Comparison of ENCODE assay signal across 8 mouse cellular contexts in the genomic region with DNA sequence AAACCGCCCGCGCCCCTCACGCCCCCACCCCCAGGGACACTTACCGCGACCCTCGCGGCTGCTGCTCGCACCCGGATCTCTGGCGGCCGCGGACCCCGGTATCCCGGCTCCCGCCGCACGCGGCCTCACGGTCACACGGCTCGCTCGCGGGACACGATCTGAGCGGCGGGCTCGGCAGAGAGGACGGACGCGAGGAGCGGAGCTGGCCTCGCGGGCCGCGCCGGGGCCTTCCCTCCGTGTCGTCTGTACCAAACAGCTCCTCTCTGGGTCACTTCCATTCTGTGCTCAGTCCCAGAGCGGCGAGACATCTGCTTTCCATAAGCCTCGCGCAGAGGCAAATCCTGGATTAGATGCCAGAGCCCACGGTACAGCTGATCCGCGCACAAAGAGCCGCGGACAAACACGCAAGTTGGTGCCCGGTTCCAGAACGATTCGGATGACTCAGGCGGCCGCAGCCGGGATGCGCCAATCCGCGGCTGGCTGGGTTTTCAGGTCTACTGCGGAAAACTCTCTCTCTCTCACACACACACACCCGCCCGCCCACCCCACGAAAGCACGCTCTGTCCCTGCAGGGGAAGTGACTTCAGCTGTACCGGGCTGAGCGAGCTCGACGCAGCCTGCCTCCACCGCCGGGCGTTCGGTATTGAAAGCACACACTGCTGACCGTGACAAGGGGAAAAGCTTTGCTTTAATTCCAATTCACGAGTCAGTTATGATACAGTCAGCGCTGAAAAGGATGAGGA. TPM values are rescaled to one million over a fixed set of nuclear protein-coding genes. Genes with fewer than 3 reads are reported as not detected.
DNase-seq lines count a peak whose midpoint lies in the region; ATAC-seq lines count a peak whose summit lies in the region.

No protein-coding gene starts in this region.

- H3K36me3 ChIP-seq in hindbrain, embryonic 12.5 days: no peaks in the 10 kb centered on the region

- under 1% methylated on average over 74 of the region's 74 CpGs for WGBS in hindbrain, embryonic 12.5 days

- peak; percentile 87 for ATAC-seq in hindbrain, embryonic 12.5 days (ENCODE audit: low FRiP score)

- H3K4me1 ChIP-seq in hindbrain, embryonic 12.5 days: peaks cover 66% of the 10 kb centered on the region

- no peaks in the 10 kb centered on the region for H3K27me3 ChIP-seq in hindbrain, embryonic 12.5 days

- H3K9me3 ChIP-seq in hindbrain, embryonic 12.5 days (replicated peaks): no peaks in the 10 kb centered on the region

- H3K27ac ChIP-seq in hindbrain, embryonic 12.5 days: peak overlapping the region; percentile 89

- peak overlapping the region; percentile 82 for H3K9ac ChIP-seq in hindbrain, embryonic 12.5 days

- peak; percentile 90 for DNase-seq in Muller cell, postnatal 12 days (ENCODE audit: inconsistent ontology term)
- peak; percentile 78 to 80 for DNase-seq in cerebellum, postnatal 10 days
- DNase-seq in frontal cortex, postnatal 14 days (ENCODE audit: low spot score in 2 of 2): peak; percentile 57 to 68
- peak; percentile 52 to 64 for DNase-seq in layer of hippocampus, postnatal 25 days (ENCODE audit: extremely low spot score in 1 of 2, low spot score in 1 of 2)
- peak; percentile 72 for DNase-seq in lung, postnatal 10 days
- DNase-seq in retina, adult 2 months (ENCODE audit: low read depth, low spot score): peak; percentile 81
- DNase-seq in thymus, postnatal 4 days: peak; percentile 72

- peak overlapping the region; percentile 62 for H3K4me3 ChIP-seq in hindbrain, embryonic 12.5 days

- peak overlapping the region; percentile 93 for H3K4me2 ChIP-seq in hindbrain, embryonic 12.5 days (replicated peaks)

RNA-seq across cellular contexts. Expression of a gene that starts 47.2 kb away (rescaled TPM):
- polyA plus RNA-seq in hindbrain, embryonic 12.5 days (2016; fragmentation: Nextera tagmentation; extraction: Ambion mirVana): 121 and 125 TPM in 2 replicates
- total RNA-seq in layer of hippocampus, postnatal 25 days (2021): 100 to 1,000 TPM; 403 to 407 TPM

Comparison
In these comparisons a context has a peak if more than half of its experiments do, and no peak if none do; other contexts are left out.
1. Peak in every context shown above with its lines: DNase-seq, ATAC-seq, H3K4me3 ChIP-seq and H3K27ac ChIP-seq.